Mouse (Mus musculus): ENCODE measurements at regions not wholly inside any gene's neighbourhood (a gene's known extent, or its start where the extent isn't known, plus 50 kb on each side); places are given as distances from the start of the nearest gene placed in this dataset.
A peak's percentile ranks its signal among the peaks of the same experiment; 100 is the strongest.

- no peak overlapping the region for H3K27ac ChIP-seq (ENCODE audit: low read depth, low read length)
- no peak overlapping the region for H3K9ac ChIP-seq (replicated peaks; ENCODE audit: low read length, poor library complexity, severe bottlenecking)
- no peak overlapping the region for H3K4me2 ChIP-seq (ENCODE audit: low read depth, low read length, poor library complexity, severe bottlenecking)
- H3K9me3 ChIP-seq (ENCODE audit: low read length), result no peaks in the 10 kb centered on the region
- H3K36me3 ChIP-seq (ENCODE audit: insufficient read depth, low read length), result no peaks in the 10 kb centered on the region
- no peaks in the 10 kb centered on the region for H3K27me3 ChIP-seq (ENCODE audit: insufficient read depth, low read length)
- no peak overlapping the region for H3K4me3 ChIP-seq (ENCODE audit: low read depth, low read length)
- no peaks in the 10 kb centered on the region for H3K4me1 ChIP-seq (ENCODE audit: insufficient read depth, low read length)
- no peak for DNase-seq (ENCODE audit: low spot score)
- no peak for ATAC-seq (ENCODE audit: low FRiP score)
- TF ChIP-seq CTCF (IDR thresholded peaks at IDR 0.05), result no peak
- 68% methylated on average over 1 of the region's 1 CpGs for WGBS
Measured at GRCm38 (mm10) chr6:49558508-49558907, 163.1 kb downstream of the Stk31 start.

DNA sequence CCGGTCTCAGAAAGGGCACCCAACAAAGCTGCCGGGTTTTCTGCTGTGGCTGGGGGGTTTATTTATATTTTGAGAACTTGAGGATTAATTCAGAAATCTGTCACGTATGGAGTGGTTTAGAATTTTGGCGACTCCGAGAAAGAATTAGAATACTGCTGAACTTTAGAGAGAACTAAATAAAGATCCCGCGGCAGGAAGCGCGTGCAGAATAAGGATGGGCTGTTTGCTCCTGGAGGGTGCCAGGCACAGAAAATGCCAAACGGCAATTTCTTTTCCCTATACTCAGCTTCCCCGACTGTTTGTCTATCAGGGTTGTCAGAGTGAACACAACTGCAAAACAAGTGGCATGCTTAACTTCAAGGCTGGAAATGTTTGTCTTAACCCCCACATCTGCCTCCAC, 163.7 kb downstream of the Stk31 start:
- Histone ChIP-seq H3K4me1 (ENCODE audit: insufficient read depth, low read length) (no peaks in the 10 kb centered on the region), H3K9ac (replicated peaks; ENCODE audit: low read length, poor library complexity, severe bottlenecking) (no peak overlapping the region), H3K4me2 (ENCODE audit: low read depth, low read length, poor library complexity, severe bottlenecking) (no peak overlapping the region), H3K36me3 (ENCODE audit: insufficient read depth, low read length) (no peaks in the 10 kb centered on the region), H3K9me3 (ENCODE audit: low read length) (no peaks in the 10 kb centered on the region), H3K27ac (ENCODE audit: low read depth, low read length) (no peak overlapping the region), H3K27me3 (ENCODE audit: insufficient read depth, low read length) (no peaks in the 10 kb centered on the region), H3K4me3 (ENCODE audit: low read depth, low read length) (no peak overlapping the region)
- ATAC-seq (ENCODE audit: low FRiP score), result no peak
- no peak for TF ChIP-seq CTCF (IDR thresholded peaks at IDR 0.05)
- WGBS, result 87% methylated on average over 11 of the region's 11 CpGs
- DNase-seq (ENCODE audit: low spot score), result no peak

DNA sequence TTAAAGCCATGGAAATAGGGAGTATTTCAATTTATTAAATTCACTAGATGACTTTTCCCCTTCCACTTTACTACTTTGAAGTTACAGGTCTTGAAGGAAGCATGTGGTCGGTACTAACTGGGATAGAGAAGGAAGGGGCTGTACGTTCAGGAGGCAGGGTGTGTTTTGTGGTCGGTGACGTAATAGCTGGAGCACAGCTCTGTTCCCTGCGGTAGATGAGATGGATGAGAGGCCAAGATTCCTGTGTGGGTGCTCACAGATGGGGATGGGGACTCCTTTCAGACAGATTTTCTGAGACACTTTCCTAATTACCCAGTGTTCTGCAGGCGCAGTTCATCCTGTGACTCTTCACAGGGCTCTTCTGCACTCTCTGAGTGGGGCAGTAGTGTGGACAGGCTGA, 182.9 kb downstream of the Stk31 start:
- ATAC-seq (ENCODE audit: low FRiP score) (no peak), DNase-seq (ENCODE audit: low spot score) (no peak)
- 0 out of 2 replicates have a peak, but pooled peaks cover 3% of the 10 kb centered on the region for H3K4me1 ChIP-seq (ENCODE audit: insufficient read depth, low read length)
- no peak for TF ChIP-seq CTCF (IDR thresholded peaks at IDR 0.05)
- no peaks in the 10 kb centered on the region for H3K9me3 ChIP-seq (ENCODE audit: low read length)
- no peaks in the 10 kb centered on the region for H3K36me3 ChIP-seq (ENCODE audit: insufficient read depth, low read length)
- WGBS, result 78% methylated on average over 6 of the region's 6 CpGs
- no peak overlapping the region for H3K4me2 ChIP-seq (ENCODE audit: low read depth, low read length, poor library complexity, severe bottlenecking)
- H3K9ac ChIP-seq (replicated peaks; ENCODE audit: low read length, poor library complexity, severe bottlenecking), result no peak overlapping the region
- no peaks in the 10 kb centered on the region for H3K27me3 ChIP-seq (ENCODE audit: insufficient read depth, low read length)
- H3K4me3 ChIP-seq (ENCODE audit: low read depth, low read length), result no peak overlapping the region
- H3K27ac ChIP-seq (ENCODE audit: low read depth, low read length), result no peak overlapping the region

DNA sequence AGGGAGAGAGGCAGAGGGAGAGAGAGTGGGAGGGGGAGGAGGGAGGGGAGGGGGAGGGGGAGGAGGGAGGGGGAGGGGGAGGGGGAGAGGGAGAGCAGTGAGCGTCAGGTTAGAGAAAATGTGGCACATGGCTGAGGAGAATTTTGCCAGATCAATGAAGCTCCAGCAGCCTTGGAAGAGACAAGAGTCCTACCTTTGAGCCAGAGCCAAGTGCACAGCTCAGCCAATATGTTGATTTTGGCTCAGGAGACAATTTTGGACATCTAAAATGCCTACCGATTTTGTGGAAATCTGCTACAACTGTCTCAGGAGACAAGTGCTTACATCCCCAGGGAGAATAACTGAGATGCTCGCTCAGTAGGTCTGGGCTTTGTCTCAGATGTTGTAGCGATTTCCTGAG, 184.3 kb downstream of the Stk31 start:
- ATAC-seq (ENCODE audit: low FRiP score), result no peak
- Histone ChIP-seq H3K4me1 (ENCODE audit: insufficient read depth, low read length) (0 out of 2 replicates have a peak, but pooled peaks cover 7% of the 10 kb centered on the region), H3K9ac (replicated peaks; ENCODE audit: low read length, poor library complexity, severe bottlenecking) (no peak overlapping the region), H3K27me3 (ENCODE audit: insufficient read depth, low read length) (no peaks in the 10 kb centered on the region), H3K36me3 (ENCODE audit: insufficient read depth, low read length) (no peaks in the 10 kb centered on the region), H3K4me2 (ENCODE audit: low read depth, low read length, poor library complexity, severe bottlenecking) (no peak overlapping the region), H3K27ac (ENCODE audit: low read depth, low read length) (no peak overlapping the region), H3K4me3 (ENCODE audit: low read depth, low read length) (no peak overlapping the region), H3K9me3 (ENCODE audit: low read length) (no peaks in the 10 kb centered on the region)
- 48% methylated on average over 4 of the region's 4 CpGs for WGBS
- peak; percentile 34 for DNase-seq (ENCODE audit: low spot score)
- no peak for TF ChIP-seq CTCF (IDR thresholded peaks at IDR 0.05)

DNA sequence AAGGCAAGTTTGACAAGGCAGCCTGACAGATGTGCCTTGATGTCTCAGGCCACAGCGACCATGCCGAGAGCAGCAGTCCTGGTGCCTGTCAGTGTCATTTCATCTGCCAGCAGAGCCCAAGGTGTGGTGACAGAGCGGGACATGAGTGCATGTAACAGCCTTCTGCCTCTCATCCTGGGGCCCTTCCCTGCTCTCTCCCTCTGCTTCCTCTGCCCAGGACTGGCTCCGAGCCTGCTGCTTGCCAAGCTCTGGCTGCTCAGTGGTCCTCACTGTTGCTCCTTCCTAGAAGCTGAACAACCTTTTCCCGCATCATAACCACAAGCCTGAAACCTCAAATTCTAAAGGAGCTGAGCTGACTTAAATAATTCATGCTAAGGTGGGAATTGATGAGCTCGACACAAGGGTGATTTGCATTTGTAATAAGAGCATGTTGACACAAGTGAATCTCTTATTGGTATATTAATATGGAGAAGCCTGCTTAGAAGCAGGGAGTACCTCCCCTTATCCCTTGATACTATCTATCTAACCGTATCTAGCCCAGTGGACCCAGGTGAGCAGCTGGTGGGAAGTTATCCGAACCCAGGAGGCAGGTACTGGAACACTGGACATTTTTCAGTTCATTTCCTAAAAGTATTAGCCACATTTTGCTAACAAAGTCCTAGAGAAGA, 186.8 kb downstream of the Stk31 start:
- Histone ChIP-seq H3K36me3 (ENCODE audit: insufficient read depth, low read length) (no peaks in the 10 kb centered on the region), H3K4me2 (ENCODE audit: low read depth, low read length, poor library complexity, severe bottlenecking) (no peak overlapping the region), H3K27ac (ENCODE audit: low read depth, low read length) (0 out of 2 replicates have a peak overlapping the region, but pooled peaks have one; percentile 26), H3K9me3 (ENCODE audit: low read length) (no peaks in the 10 kb centered on the region), H3K27me3 (ENCODE audit: insufficient read depth, low read length) (no peaks in the 10 kb centered on the region), H3K9ac (replicated peaks; ENCODE audit: low read length, poor library complexity, severe bottlenecking) (no peak overlapping the region), H3K4me1 (ENCODE audit: insufficient read depth, low read length) (0 out of 2 replicates have a peak, but pooled peaks cover 7% of the 10 kb centered on the region), H3K4me3 (ENCODE audit: low read depth, low read length) (no peak overlapping the region)
- ATAC-seq (ENCODE audit: low FRiP score), result no peak
- WGBS, result 52% methylated on average over 8 of the region's 8 CpGs
- DNase-seq (ENCODE audit: low spot score), result no peak
- no peak for TF ChIP-seq CTCF (IDR thresholded peaks at IDR 0.05)

GRCm38 (mm10) chr6:49586553-49586952, 191.1 kb downstream of the Stk31 start:
- Histone ChIP-seq H3K27me3 (ENCODE audit: insufficient read depth, low read length) (no peaks in the 10 kb centered on the region), H3K27ac (ENCODE audit: low read depth, low read length) (no peak overlapping the region), H3K4me1 (ENCODE audit: insufficient read depth, low read length) (0 out of 2 replicates have a peak, but pooled peaks cover 4% of the 10 kb centered on the region), H3K4me2 (ENCODE audit: low read depth, low read length, poor library complexity, severe bottlenecking) (no peak overlapping the region), H3K9ac (replicated peaks; ENCODE audit: low read length, poor library complexity, severe bottlenecking) (no peak overlapping the region), H3K9me3 (ENCODE audit: low read length) (no peaks in the 10 kb centered on the region), H3K4me3 (ENCODE audit: low read depth, low read length) (no peak overlapping the region), H3K36me3 (ENCODE audit: insufficient read depth, low read length) (no peaks in the 10 kb centered on the region)
- no peak for ATAC-seq (ENCODE audit: low FRiP score)
- no peak for DNase-seq (ENCODE audit: low spot score)
- WGBS, result 70% methylated on average over 5 of the region's 5 CpGs
- TF ChIP-seq CTCF (IDR thresholded peaks at IDR 0.05), result no peak
